Mouse (Mus musculus) embryonic facial prominence, embryonic 11.5 days (tissue): ENCODE measurements at regions not wholly inside any gene's neighbourhood (a gene's known extent, or its start where the extent isn't known, plus 50 kb on each side); places are given as distances from the start of the nearest gene placed in this dataset.
"Not testable (repeated sequence)": the region's sequence is repeated elsewhere in the genome, so short reads cannot be mapped to it uniquely, and the experiment has no call there.

Experiments used
- ATAC-seq: fragments of 200-750 bp; cut with Nextera tagmentation; replicated peaks from 2 replicates; pipeline ENCODE4 v1.8.0; 2017; ENCODE audit warnings: low read depth; ENCODE audit not compliant: insufficient number of reproducible peaks, low FRiP score, low TSS enrichment
- DNase-seq: peaks from one replicate; pipeline ENCODE4 v3.0.0-alpha.2; 2015; ENCODE audit warnings: low spot score
- H3K27ac ChIP-seq: fragments of 300-500 bp; sonication (generic); replicated peaks from 2 replicates; pipeline ENCODE4 v1.5.1; 2014; ENCODE audit warnings: mild to moderate bottlenecking, low read depth, low read length, control low read depth
- H3K27me3 ChIP-seq: fragments of 300-500 bp; sonication (generic); 2 replicates; pipeline ENCODE4 v1.6.1; 2014; ENCODE audit warnings: mild to moderate bottlenecking, low read length, moderate library complexity, mixed read lengths; ENCODE audit not compliant: control insufficient read depth, insufficient read depth
- H3K36me3 ChIP-seq: fragments of 300-500 bp; sonication (generic); replicated peaks from 2 replicates; pipeline ENCODE4 v1.6.1; 2014; ENCODE audit warnings: low read depth, mild to moderate bottlenecking, low read length, moderate library complexity, mixed read lengths; ENCODE audit not compliant: control insufficient read depth, insufficient read depth
- H3K4me1 ChIP-seq: fragments of 300-500 bp; sonication (generic); 2 replicates; pipeline ENCODE4 v1.6.1; 2014; ENCODE audit warnings: low read length, mixed read lengths; ENCODE audit not compliant: control insufficient read depth, insufficient read depth
- H3K4me2 ChIP-seq: fragments of 300-500 bp; sonication (generic); 2 replicates; pipeline ENCODE4 v1.6.1; 2014; ENCODE audit warnings: low read depth, mild to moderate bottlenecking, control low read depth, low read length, moderate library complexity
- H3K4me3 ChIP-seq: fragments of 300-500 bp; sonication (generic); 2 replicates; pipeline ENCODE4 v1.5.1; 2014; ENCODE audit warnings: low read depth, low read length, control low read depth
- H3K9ac ChIP-seq: fragments of 300-500 bp; sonication (generic); replicated peaks from 2 replicates; pipeline ENCODE4 v1.6.1; 2014; ENCODE audit warnings: mild to moderate bottlenecking, control low read depth, low read length
- H3K9me3 ChIP-seq: fragments of 300-500 bp; sonication (generic); replicated peaks from 2 replicates; pipeline ENCODE4 v1.6.1; 2016; ENCODE audit warnings: mild to moderate bottlenecking, low read length, inconsistent platforms, mixed read lengths; ENCODE audit not compliant: control insufficient read depth
- WGBS: fragments of 180-500 bp; shearing (Covaris S2); extraction: QIAGEN DNeasy Blood & Tissue Kit; methylation state at CpG from one replicate; pipeline ENCODE4 v1.1.7; 2014; 5-methylcytosine and 5-hydroxymethylcytosine counted together

DNA sequence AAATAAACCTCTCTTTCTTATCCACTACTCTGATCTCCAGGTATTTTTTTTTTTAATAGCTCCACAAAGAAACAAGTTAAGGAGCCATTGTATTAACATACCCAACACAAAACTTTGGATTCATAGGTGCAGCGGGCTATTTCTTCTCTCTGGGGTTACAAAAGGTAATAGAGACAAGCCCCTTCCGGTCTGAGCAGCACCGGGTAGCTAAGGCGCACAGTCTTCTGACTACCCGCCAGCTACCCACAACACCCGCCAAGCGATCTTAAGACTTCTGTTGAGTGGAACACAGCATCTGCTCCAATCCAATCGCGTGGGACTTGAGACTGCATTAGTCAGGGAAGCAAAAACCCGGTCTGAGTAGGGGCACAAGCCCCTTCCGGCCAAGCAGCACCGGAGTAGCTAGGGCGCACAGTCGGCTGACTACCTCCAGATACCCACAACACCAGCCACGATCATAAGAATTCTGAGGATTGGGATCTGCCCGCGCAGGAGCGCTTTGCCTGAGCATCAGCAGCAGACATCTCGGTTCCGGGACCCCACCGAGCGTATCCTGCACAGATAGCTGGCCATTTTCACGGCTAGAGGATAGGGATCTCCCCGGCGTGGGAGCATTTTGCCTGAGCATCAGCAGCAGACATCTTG, 2463.9 kb downstream of the Gm37988 start:
- H3K9me3 ChIP-seq, H3K27me3 ChIP-seq, H3K4me1 ChIP-seq, H3K4me2 ChIP-seq, ATAC-seq, H3K27ac ChIP-seq, H3K4me3 ChIP-seq, DNase-seq, H3K9ac ChIP-seq, H3K36me3 ChIP-seq: not testable (repeated sequence)
- whole genome bisulfite sequencing = 88% methylated on average over 25 of the region's 25 CpGs

GRCm38 (mm10) chr1:7298921-7299685, 2491.4 kb downstream of the Gm37988 start:
- not testable (repeated sequence) for H3K27me3 ChIP-seq, H3K4me2 ChIP-seq, DNase-seq, H3K4me3 ChIP-seq, H3K4me1 ChIP-seq, H3K27ac ChIP-seq, H3K9me3 ChIP-seq, ATAC-seq, H3K9ac ChIP-seq, H3K36me3 ChIP-seq
- WGBS = 89% methylated on average over 9 of the region's 9 CpGs

DNA sequence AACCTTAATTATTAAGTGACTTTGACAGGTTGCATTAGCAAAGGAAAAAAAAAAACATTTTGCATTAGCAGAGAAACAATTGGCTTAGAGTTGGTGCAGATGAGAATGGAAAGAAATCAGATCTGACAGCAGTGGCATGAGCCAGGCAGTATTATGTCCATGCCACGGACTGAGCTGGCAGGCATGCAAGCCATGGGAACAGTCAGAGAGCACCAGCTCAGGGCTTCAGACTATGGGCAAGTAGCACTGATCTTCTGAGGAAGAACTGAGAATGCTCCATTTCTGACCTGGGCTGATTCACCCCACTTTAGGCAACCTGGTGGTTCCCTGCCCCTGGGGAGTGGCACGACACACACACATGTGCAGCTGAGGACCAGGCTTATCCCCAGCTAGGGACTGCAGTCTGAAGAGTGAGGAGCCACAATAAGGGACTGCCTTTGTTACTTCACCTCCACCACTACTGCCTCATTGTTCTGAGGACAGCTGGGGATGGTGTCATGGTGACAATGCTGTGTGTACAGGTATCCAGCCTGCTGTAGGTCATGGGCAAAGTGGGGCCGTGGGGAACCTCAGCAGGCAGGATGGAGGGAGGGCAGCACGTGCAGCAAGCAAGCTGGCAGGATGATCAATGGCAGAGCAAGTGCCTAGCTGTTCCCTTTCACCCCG, 2501.4 kb downstream of the Gm37988 start:
- Histone ChIP-seq H3K27me3 (no peaks in the 10 kb centered on the region), H3K9me3 (no peaks in the 10 kb centered on the region), H3K4me3 (no peak overlapping the region), H3K4me2 (no peak overlapping the region), H3K36me3 (no peaks in the 10 kb centered on the region), H3K27ac (no peak overlapping the region), H3K4me1 (no peaks in the 10 kb centered on the region), H3K9ac (no peak overlapping the region)
- 59% methylated on average over 5 of the region's 5 CpGs for WGBS
- ATAC-seq (no peak), DNase-seq (no peak)

DNA sequence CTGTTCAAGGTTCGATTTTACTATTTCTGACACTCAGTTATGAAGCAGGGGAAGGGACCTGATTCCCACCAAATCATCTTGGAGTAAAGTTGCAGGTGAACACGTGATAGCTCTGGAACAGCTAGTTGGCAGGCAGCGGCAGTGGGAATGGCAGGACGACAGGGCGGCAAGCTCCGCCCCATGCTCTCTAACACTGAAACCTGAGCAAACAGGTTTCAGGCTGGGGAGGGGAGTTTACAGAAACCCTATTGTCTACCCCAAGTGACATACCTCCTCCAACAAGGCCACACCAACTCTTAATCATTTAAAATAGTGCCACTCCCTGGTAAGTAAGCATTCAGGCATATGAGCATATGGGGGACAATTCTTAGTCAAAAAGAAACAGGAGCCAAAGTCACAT, 2504.7 kb downstream of the Gm37988 start:
- H3K27ac ChIP-seq, ATAC-seq: not testable (repeated sequence)
- WGBS = 56% methylated on average over 6 of the region's 6 CpGs

GRCm38 (mm10) chr1:7313468-7313867, 2505.8 kb downstream of the Gm37988 start:
- H3K4me1 ChIP-seq = no peaks in the 10 kb centered on the region
- no peak overlapping the region for H3K4me2 ChIP-seq
- ATAC-seq = 0 out of 2 replicates have a peak, but pooled peaks have one; percentile 84
- no peaks in the 10 kb centered on the region for H3K27me3 ChIP-seq
- no peak overlapping the region for H3K27ac ChIP-seq
- H3K36me3 ChIP-seq = no peaks in the 10 kb centered on the region
- H3K4me3 ChIP-seq = no peak overlapping the region
- peak; percentile 11 for DNase-seq
- no peak overlapping the region for H3K9ac ChIP-seq
- WGBS = 41% methylated on average over 3 of the region's 3 CpGs
- no peaks in the 10 kb centered on the region for H3K9me3 ChIP-seq

More for the DNA sequence above, 2504.7 kb downstream of the Gm37988 start:
- not testable (repeated sequence) for DNase-seq, H3K4me1 ChIP-seq, H3K9ac ChIP-seq, H3K9me3 ChIP-seq, H3K36me3 ChIP-seq, H3K27me3 ChIP-seq, H3K4me2 ChIP-seq, H3K4me3 ChIP-seq

- WGBS = 46% methylated on average over 2 of the region's 2 CpGs
- Histone ChIP-seq H3K4me2 (no peak overlapping the region), H3K9ac (no peak overlapping the region), H3K4me3 (no peak overlapping the region), H3K4me1 (no peaks in the 10 kb centered on the region), H3K36me3 (no peaks in the 10 kb centered on the region), H3K27me3 (no peaks in the 10 kb centered on the region), H3K9me3 (no peaks in the 10 kb centered on the region), H3K27ac (no peak overlapping the region)
- ATAC-seq (no peak), DNase-seq (no peak)
These were observed 2511.2 kb downstream of the Gm37988 start for GRCm38 (mm10) chr1:7318850-7319249.

- DNase-seq = peak; percentile 6
These were observed 2511.6 kb downstream of the Gm37988 start for GRCm38 (mm10) chr1:7319313-7319712.

More at GRCm38 (mm10) chr1:7319313-7319712, 2511.6 kb downstream of the Gm37988 start:
- Histone ChIP-seq H3K9ac (no peak overlapping the region), H3K9me3 (no peaks in the 10 kb centered on the region), H3K4me2 (no peak overlapping the region), H3K36me3 (no peaks in the 10 kb centered on the region), H3K4me1 (no peaks in the 10 kb centered on the region), H3K27me3 (no peaks in the 10 kb centered on the region), H3K4me3 (no peak overlapping the region), H3K27ac (no peak overlapping the region)
- ATAC-seq = no peak
- WGBS = 8% methylated on average over 4 of the region's 4 CpGs
